Mouse (Mus musculus) cerebellum, adult 2 months (tissue): ENCODE data around the gene Epn3. TPM values are rescaled to one million over a fixed set of nuclear protein-coding genes. Genes with fewer than 3 reads are reported as not detected.
A peak's percentile ranks its signal among the peaks of the same experiment; 100 is the strongest.

Experiments used
- DNase-seq, 2 experiments: peaks; one replicate each; pipeline ENCODE4 v3.0.0; 2021
- H3K27ac ChIP-seq: fragments of 200-500 bp; 2 replicates; pipeline ENCODE4 v1.5.1; 2012; ENCODE audit warnings: low read length, control low read depth, inconsistent platforms; ENCODE audit not compliant: insufficient read depth
- H3K27me3 ChIP-seq: fragments of 200-500 bp; 2 replicates; pipeline ENCODE4 v1.6.1; 2012; ENCODE audit warnings: inconsistent platforms, mild to moderate bottlenecking, low read length, moderate library complexity; ENCODE audit not compliant: control insufficient read depth, insufficient read depth
- H3K4me1 ChIP-seq: fragments of 200-500 bp; 2 replicates; pipeline ENCODE4 v1.6.1; 2011; ENCODE audit warnings: low read length; ENCODE audit not compliant: control insufficient read depth, insufficient read depth
- H3K4me3 ChIP-seq: fragments of 200-500 bp; replicated peaks from 2 replicates; pipeline ENCODE3; 2011; ENCODE audit warnings: mild to moderate bottlenecking, low read depth, low read length, control low read depth; ENCODE audit not compliant: insufficient read depth
- CTCF ChIP-seq: fragments of 200-500 bp; IDR thresholded peaks from 2 replicates; pipeline ENCODE4 v1.5.1; 2011; ENCODE audit warnings: low read depth, mild to moderate bottlenecking, control low read depth, low read length, moderate library complexity, borderline replicate concordance; ENCODE audit not compliant: insufficient read depth
- POLR2A ChIP-seq: fragments of 200-500 bp; IDR thresholded peaks from 2 replicates; pipeline ENCODE4 v1.6.1; 2011; ENCODE audit warnings: low read length, control low read depth, borderline replicate concordance; ENCODE audit not compliant: insufficient read depth
- WGBS: fragments of 180-500 bp; shearing (Covaris S2); methylation state at CpG from one replicate; pipeline ENCODE4 v1.1.7; 2018; 5-methylcytosine and 5-hydroxymethylcytosine counted together
- polyA plus RNA-seq: library from polyadenylated mRNA; depleted of rRNA; stranded (reverse); fragments of >200 nt; gene quantifications from 2 replicates; pipeline ENCODE4 v1.2.3, GENCODE M21; 2012

The Epn3 gene
- polyA plus RNA-seq, 1 experiment = 31.1 TPM

DNA sequence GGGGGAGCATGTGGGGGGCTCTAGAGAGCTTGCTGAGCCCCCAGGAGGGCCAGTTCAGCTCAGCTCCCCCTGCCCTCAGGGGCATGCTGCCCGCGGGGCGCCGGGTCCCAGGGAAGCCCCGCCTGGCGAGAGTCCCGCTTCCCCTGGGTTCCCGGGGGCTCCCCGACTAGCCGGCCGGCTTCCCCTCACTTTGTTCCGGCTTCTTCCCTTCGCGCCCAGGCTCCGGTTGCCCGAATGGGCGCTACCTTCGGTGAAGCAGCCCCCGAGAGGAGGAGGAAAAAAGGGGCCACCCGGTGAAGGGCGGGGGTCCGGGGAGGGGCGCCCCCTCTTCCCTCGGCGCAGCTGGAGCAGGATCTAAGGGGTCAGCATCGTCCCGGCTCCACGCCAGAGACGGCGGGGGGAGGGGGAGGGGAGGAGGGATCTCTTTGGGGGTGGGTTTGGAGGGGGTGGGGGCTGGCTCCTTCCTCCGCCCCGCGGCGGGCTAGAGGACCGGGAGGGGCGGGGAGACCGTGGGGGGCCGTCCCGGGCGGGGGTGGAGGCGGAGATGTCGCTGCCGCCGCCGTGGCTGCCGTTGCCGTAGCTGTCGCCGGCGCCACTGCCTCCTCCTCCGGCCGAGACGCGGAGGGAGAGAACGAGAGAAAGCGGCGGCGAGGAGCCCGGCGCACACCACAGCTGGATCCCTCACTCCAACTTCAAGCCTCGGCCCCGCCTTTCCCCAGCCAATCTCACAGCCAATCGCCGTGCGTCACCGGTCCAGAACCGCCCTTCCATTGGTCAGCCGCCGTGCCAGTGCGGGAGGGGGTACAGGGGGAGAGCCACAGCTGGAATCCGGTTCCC is 25.8 kb downstream of the Epn3 start, which contains the start of gene Cacna1g:
Gene Cacna1g (minus strand): TSS at position 492 of the 837 bp plus-strand sequence.
- WGBS = 2% methylated on average over 58 of the region's 71 CpGs
- peak; percentile 85 to 87 for DNase-seq
- Histone ChIP-seq H3K27ac (no peak within 1 kb of the TSS), H3K27me3 (no peaks in the 10 kb centered on the region; the same call in 1 of the 2 replicates), H3K4me1 (peaks cover 23% of the 10 kb centered on the region), H3K4me3 (peak within 1 kb of the TSS; percentile 79)
- no peak for TF ChIP-seq POLR2A
- no peak for TF ChIP-seq CTCF

DNA sequence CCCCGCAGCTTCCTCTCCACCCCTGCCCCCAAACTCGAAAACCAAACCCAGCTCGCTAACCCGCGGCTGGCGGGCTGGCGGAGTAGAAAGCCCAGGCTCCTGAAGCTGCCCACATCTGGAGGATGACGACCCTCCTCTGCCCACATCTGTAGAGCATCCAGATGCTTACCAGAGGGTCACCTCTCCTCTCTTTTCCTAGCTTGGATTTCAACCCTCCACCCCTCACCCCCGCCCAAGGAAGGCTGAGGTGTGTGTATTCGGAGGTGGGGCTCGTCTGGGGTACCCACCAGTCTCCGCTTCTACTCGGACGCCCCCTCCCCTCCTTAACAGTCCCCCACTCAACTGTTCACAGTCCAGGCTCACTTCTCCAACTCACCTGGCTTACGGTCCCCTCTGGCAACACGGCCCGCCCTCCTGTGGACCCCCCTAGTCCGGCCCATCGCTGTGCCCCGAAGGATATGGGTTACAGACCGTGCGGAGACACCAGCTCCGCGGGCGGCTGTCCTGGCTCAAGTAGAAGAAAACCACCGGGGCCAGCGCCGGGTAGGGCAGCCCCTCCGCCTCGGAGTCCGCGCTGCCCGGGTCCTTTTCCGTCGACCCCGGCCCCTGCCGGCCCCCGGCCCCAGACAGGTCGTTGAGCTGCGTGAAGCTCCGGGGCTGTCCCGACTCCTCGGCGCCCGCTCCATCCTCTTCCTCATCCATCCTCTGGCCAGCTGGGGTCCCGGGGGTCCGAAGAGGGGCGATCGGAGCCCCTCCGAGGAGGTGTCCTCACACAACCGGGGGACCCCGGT is 26.7 kb downstream of the Epn3 start:
- peak in 1 of 2 experiments; percentile 50 for DNase-seq
- TF ChIP-seq POLR2A (no peak), CTCF (no peak)
- WGBS = 3% methylated on average over 51 of the region's 52 CpGs
- Histone ChIP-seq H3K27me3 (no peaks in the 10 kb centered on the region; the same call in 1 of the 2 replicates), H3K4me3 (peak overlapping the region; percentile 79), H3K27ac (no peak overlapping the region), H3K4me1 (peaks cover 23% of the 10 kb centered on the region)

DNA sequence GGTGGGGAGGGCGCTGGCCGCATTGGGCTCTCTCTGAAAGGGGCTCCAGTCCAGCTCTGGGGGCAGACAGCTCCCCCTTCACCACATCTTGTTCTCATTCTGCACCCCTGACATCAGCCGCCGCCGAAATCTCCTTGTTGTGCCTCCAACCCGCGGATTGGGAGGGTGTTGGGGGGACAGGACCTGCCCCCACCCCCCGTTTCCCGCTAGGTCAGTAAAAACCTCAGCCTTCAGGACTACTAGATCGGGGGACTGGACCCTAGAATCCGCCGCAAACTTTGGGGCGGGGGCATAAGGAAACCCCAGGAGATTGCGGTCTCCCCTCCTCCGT is 27.2 kb downstream of the Epn3 start:
- Histone ChIP-seq H3K27me3 (no peaks in the 10 kb centered on the region; the same call in 1 of the 2 replicates), H3K4me1 (peaks cover 17% of the 10 kb centered on the region), H3K4me3 (peak overlapping the region; percentile 79), H3K27ac (0 out of 2 replicates have a peak overlapping the region, but pooled peaks have one; percentile 23)
- TF ChIP-seq POLR2A = no peak
- no peak for TF ChIP-seq CTCF
- 5% methylated on average over 15 of the region's 15 CpGs for WGBS
- DNase-seq = no peak

DNA sequence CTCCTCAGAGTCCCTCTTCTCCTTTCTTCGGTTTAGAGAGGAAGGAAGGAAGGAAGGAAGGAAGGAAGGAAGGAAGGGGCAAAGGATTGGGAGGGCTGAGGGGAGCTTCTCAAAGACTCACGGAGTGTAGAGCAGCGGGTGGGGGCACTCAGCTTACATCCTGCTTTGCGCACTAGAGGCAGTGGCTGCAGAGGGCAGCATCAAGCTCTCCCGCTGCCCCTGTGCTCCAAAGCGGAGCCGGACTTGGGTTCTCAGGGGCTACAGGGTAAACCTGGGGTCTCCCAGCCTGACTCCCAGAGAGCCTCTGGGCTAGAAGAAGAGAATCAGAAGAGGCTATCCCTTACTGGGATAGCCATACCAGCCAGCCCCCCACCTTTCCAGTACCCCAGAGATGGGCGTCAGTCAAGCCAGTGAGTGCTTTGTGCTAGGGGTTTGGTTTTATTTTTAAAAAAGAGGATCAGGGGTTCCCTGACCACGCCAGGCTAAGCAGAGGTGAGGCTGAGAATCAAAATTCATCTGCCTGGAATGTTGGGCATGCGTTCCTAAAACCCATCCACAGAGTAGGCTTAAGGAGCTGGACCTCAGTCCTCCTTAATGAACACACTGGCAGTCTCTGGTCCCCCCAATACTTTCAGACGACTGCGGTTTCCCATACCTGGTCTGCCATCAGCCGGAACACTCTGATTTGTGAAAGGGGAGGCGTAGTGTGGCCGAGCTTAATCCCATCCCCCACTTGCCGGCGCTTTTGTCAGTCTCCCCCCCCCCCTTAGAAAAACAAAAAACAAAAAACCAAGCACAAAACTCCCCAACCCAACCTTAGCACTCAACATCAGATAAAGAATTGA is 27.8 kb downstream of the Epn3 start:
- Histone ChIP-seq H3K4me1 (peaks cover 11% of the 10 kb centered on the region), H3K27me3 (no peaks in the 10 kb centered on the region; the same call in 1 of the 2 replicates), H3K27ac (no peak overlapping the region), H3K4me3 (peak overlapping the region; percentile 79)
- TF ChIP-seq CTCF (no peak), POLR2A (no peak)
- DNase-seq = no peak
- 37% methylated on average over 17 of the region's 17 CpGs for WGBS

DNA sequence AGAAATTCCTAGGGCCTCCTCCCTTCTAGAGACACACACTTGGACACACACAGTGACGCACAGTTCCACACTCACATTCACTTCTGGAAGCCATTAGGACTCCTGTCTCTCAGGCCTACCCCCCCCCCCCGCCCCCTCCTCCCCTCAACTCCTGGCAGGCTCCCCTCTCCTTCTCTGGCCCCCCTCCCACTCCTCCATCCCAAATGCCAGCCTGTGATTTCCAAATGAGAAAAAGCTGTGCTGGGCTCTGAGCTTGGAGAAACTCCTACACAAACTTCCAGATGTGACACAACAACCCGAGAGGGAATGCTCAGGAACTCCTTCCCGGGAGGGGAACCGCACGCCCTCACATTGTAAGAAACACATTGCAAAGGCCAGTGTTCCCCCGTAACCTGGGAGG is 29.4 kb downstream of the Epn3 start:
- Histone ChIP-seq H3K4me1 (peaks cover 10% of the 10 kb centered on the region), H3K27me3 (no peaks in the 10 kb centered on the region; the same call in 1 of the 2 replicates), H3K4me3 (no peak overlapping the region), H3K27ac (no peak overlapping the region)
- TF ChIP-seq POLR2A (no peak), CTCF (no peak)
- DNase-seq = no peak
- WGBS = 44% methylated on average over 7 of the region's 7 CpGs

DNA sequence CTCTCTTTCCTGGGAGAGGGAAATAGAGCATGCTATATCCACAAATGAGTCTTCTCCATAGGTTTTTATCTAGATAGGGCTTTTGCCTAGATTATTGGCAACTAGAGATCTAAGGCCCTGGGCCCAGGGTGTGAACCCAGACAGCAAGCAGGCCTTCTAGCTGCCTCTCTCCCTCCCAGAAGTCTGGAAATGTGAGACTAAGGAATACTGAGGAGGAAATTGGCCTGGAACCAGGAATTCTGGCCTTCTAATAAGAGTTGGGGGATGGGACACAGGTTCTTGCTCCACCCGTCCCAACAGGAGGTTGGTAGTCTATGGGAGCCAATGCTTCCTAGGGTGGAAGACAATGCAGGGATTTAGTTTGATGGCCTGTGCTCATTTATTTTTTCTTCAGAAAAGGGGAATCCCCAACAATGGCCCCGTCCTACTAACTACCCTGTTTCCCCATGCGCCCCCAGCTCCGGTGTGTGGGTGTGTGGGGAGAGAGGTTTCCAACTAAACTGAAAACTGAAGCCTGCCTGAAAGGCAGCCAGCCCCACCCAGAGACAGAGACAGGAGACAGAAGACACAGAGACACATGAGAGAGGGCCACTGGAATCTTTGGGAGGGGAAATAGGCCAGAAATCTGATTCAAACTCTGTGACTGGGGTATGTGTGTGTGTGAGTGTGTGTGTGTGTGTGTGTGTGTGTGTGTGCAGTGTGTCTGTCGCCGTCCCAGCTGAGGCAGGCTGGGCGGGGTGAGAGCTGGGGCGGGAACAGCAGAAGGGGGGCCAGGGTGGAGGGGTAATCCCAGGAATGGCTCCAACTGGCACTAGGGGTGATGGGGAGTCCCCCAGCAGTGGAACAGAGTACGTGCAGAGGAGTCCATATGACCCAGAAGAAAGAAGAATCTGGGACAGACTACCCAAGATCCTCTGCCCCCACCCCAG is 30.4 kb downstream of the Epn3 start:
- 60% methylated on average over 9 of the region's 9 CpGs for WGBS
- H3K27me3 ChIP-seq = no peaks in the 10 kb centered on the region; the same call in 1 of the 2 replicates
- H3K27ac ChIP-seq = peak overlapping the region; percentile 44; the same call in 1 of the 2 replicates
- peaks cover 10% of the 10 kb centered on the region for H3K4me1 ChIP-seq
- no peak for DNase-seq
- TF ChIP-seq POLR2A = no peak
- TF ChIP-seq CTCF = no peak
- H3K4me3 ChIP-seq = no peak overlapping the region

DNA sequence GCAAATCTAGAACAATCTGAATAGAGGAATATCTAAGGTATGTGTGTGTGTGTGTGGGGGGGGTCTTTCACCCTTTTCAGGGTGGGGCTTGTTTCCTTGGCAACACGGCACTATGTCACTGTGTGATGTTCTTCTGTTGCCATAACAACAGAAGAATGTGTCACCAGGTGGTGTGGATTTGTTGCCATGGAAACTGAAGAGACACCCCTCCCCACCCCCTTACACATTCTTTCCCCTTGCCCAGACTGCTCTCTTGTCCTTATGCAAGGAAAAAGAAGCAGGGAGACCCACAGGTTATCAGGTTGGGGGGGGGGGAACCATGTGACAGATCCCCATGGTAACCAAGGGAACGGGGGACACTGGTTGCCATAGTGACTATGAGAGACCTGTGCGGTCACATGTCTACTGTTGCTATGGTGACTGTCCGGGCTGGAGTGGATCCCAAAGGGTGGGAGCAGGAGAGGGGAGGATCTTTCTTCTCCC is 31.2 kb downstream of the Epn3 start:
- H3K27me3 ChIP-seq = no peaks in the 10 kb centered on the region; the same call in 1 of the 2 replicates
- peak; percentile 55 to 63 for DNase-seq
- no peak for TF ChIP-seq CTCF
- no peak for TF ChIP-seq POLR2A
- WGBS = 18% methylated on average over 4 of the region's 4 CpGs
- peaks cover 10% of the 10 kb centered on the region for H3K4me1 ChIP-seq
- H3K4me3 ChIP-seq = no peak overlapping the region
- H3K27ac ChIP-seq = no peak overlapping the region
